ENCODE assay signal across 8 mouse cellular contexts in genomic region chr14:115600259-115601029, GRCm38 (mm10).
A peak's percentile ranks its signal among the peaks of the same experiment; 100 is the strongest.
DNase-seq lines count a peak whose midpoint lies in the region; TF ChIP-seq lines count a peak whose summit lies in the region.

No protein-coding gene starts in this region.

- no peak overlapping the region for H3K27ac ChIP-seq in layer of hippocampus, adult 2 months
- no peak overlapping the region for H3K27ac ChIP-seq in cortical plate, adult 2 months (ENCODE audit: insufficient read depth, low read length)

- no peak for TF ChIP-seq POLR2A in cortical plate, adult 2 months (IDR thresholded peaks at IDR 0.05; ENCODE audit: extremely low read depth, insufficient read depth, low read length)

- peak; percentile 83 for TF ChIP-seq CTCF in layer of hippocampus, adult 2 months (conservative IDR thresholded peaks at IDR 0.05)
- peak; percentile 38; the same call in 1 of the 2 replicates for TF ChIP-seq CTCF in cortical plate, adult 2 months (IDR thresholded peaks at IDR 0.05; ENCODE audit: extremely low read depth, insufficient read depth, low read length)

- no peaks in the 10 kb centered on the region for H3K4me1 ChIP-seq in cortical plate, adult 2 months (ENCODE audit: control insufficient read depth, insufficient read depth, low read length)

- intact Hi-C loops in heart, postnatal 14 days (cut with DNase I) = no loop called here

- DNase-seq in layer of hippocampus, adult 2 months (ENCODE audit: low spot score in 2 of 2) = peak; percentile 10 to 19
- DNase-seq in layer of hippocampus, postnatal 10 days (ENCODE audit: low spot score in 2 of 2) = no peak
- DNase-seq in ES-CJ7 (ENCODE audit: low read depth, low spot score) = peak; percentile 46
- DNase-seq in kidney, postnatal 4 days = peak; percentile 33 to 41
- no peak for DNase-seq in adrenal gland, postnatal 10 days
- DNase-seq in urinary bladder, adult 2 months (ENCODE audit: low spot score) = no peak
- DNase-seq in heart, postnatal 14 days = no peak

- H3K4me3 ChIP-seq in layer of hippocampus, adult 2 months = no peak overlapping the region
- no peak overlapping the region for H3K4me3 ChIP-seq in cortical plate, adult 2 months (ENCODE audit: insufficient read depth, low read length)

Comparison
In these comparisons a context has a peak if more than half of its experiments do, and no peak if none do; other contexts are left out.
1. DNase-seq: peak in layer of hippocampus, adult 2 months (2 of 2), ES-CJ7 (single experiment) and kidney, postnatal 4 days (2 of 2); none in layer of hippocampus, postnatal 10 days (0 of 2), adrenal gland, postnatal 10 days (single experiment), urinary bladder, adult 2 months (single experiment) and heart, postnatal 14 days (0 of 2).